Mouse (Mus musculus): ENCODE data around the gene Nkx6-1. TPM values are rescaled to one million over a fixed set of nuclear protein-coding genes. Genes with fewer than 3 reads are reported as not detected.

Nkx6-1 gene
- polyA plus RNA-seq, 1 experiment from 2014 or later = 0.93 TPM

DNA sequence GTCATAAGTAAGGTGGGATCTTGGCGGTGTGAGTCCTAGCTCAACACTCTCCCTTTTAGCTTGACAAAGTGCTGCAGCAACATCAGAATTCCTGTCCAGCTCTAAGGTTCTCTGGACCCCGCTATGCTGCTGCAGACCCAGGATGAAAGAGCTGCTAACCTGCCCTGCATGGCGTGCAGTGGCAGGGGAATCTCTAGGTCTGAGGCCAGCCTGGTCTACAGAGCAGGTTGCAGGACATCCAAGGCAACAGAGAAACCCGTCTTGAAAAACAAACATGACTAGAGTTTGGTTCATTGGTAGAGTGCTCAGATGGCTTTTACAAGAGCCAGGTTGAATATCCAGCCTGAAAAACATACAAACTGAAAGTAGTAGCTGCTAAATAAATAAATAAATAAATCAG lies 26.7 kb downstream of the Nkx6-1 start:
- ATAC-seq (replicated peaks; ENCODE audit: insufficient number of reproducible peaks, low FRiP score, low TSS enrichment, low read depth) = no peak
- DNase-seq (ENCODE audit: low spot score) = no peak

More for the DNA sequence above, 26.7 kb downstream of the Nkx6-1 start:
- Histone ChIP-seq H3K4me3 (ENCODE audit: low read depth, low read length) (no peak overlapping the region), H3K9ac (replicated peaks; ENCODE audit: low read length) (no peak overlapping the region), H3K27me3 (ENCODE audit: control insufficient read depth, insufficient read depth, low read length) (no peaks in the 10 kb centered on the region), H3K27ac (replicated peaks; ENCODE audit: low read depth, low read length) (no peak overlapping the region), H3K4me1 (ENCODE audit: control insufficient read depth, insufficient read depth, low read length) (no peaks in the 10 kb centered on the region), H3K4me2 (ENCODE audit: low read depth, low read length) (no peak overlapping the region), H3K36me3 (replicated peaks; ENCODE audit: control insufficient read depth, insufficient read depth, low read depth, low read length) (no peaks in the 10 kb centered on the region), H3K9me3 (replicated peaks; ENCODE audit: control insufficient read depth, low read length) (no peaks in the 10 kb centered on the region)
- 80% methylated on average over 4 of the region's 4 CpGs for WGBS

Other genes starting within 250 kb of the Nkx6-1 start
- gene Cds1, start 100.1 kb upstream of the Nkx6-1 start, polyA plus RNA-seq (2014; fragmentation: Nextera tagmentation; extraction: Ambion mirVana) = 1.4 and 1.5 TPM in 2 replicates

Measured in embryonic facial prominence, embryonic 11.5 days (tissue).